16 mouse cellular contexts compared by ENCODE assay signal in the genomic region with DNA sequence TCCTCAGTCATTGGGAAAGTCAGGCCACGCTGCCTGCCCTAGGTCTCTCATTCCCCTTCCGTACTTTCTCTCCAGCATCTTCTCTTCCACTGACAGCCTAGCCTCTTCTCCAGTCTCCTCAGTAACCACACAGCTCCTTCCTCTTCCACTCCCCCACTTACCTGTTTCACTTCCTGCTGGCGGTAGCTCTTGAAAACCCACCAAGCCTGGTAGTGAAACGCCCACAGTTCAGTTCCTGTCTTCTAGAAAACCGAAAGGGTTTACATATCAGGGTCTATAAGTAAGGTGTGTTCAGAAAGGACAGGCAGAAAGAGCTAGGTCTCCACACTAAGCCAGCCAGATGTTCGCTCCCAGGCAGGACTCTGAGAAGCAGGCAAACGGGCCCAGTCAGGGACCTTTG. TPM values are rescaled to one million over a fixed set of nuclear protein-coding genes. Genes with fewer than 3 reads are reported as not detected.
A peak's percentile ranks its signal among the peaks of the same experiment; 100 is the strongest.
DNase-seq lines count a peak whose midpoint lies in the region; ATAC-seq lines count a peak whose summit lies in the region.
"Had no signal": no experiment of that assay in that cellular context is flagged by ENCODE, and none has a peak within 500 bp of the region (broad histone marks: within the 10 kb centered on the region; RNA-seq: fewer than 3 reads in every experiment).

No protein-coding gene starts in this region.

- H3K4me3 ChIP-seq in heart, embryonic 12.5 days: no peak overlapping the region
- H3K4me3 ChIP-seq in heart, embryonic 10.5 days: no peak overlapping the region
- H3K4me3 ChIP-seq: heart, embryonic 13.5 days; hindbrain, embryonic 10.5 days; kidney, embryonic 15.5 days; limb, embryonic 10.5 days; liver, embryonic 12.5 days had no signal

- WGBS in heart, embryonic 12.5 days: 80% methylated on average over 7 of the region's 7 CpGs
- 81% methylated on average over 7 of the region's 7 CpGs for WGBS in heart, embryonic 10.5 days

- no peak overlapping the region for H3K4me2 ChIP-seq in heart, embryonic 12.5 days
- H3K4me2 ChIP-seq: heart, embryonic 13.5 days; kidney, embryonic 15.5 days; liver, embryonic 12.5 days had no signal

- H3K27ac ChIP-seq in heart, embryonic 12.5 days (ENCODE audit: poor library complexity, severe bottlenecking): no peak overlapping the region
- H3K27ac ChIP-seq in heart, embryonic 10.5 days: no peak overlapping the region
- H3K27ac ChIP-seq: heart, embryonic 13.5 days; hindbrain, embryonic 10.5 days; kidney, embryonic 15.5 days; limb, embryonic 10.5 days; liver, embryonic 12.5 days had no signal

- DNase-seq in CD4-positive, CD25-positive, alpha-beta regulatory T cell, adult 2 months (ENCODE audit: low read depth, low spot score): peak; percentile 72
- DNase-seq in spleen, adult 18-20 months: peak; percentile 41 to 44
- DNase-seq in thymus, postnatal 25 days: peak; percentile 52
- DNase-seq in urinary bladder, adult 2 months (ENCODE audit: low spot score): no peak
- no peak for DNase-seq in heart, embryonic 10.5 days (ENCODE audit: low spot score)
- DNase-seq: cerebellum, adult 18-20 months; gastrocnemius, postnatal 10 days; layer of hippocampus, postnatal 36 days had no signal

- H3K4me1 ChIP-seq in heart, embryonic 12.5 days (replicated peaks): 0 out of 2 replicates have a peak, but pooled peaks cover 3% of the 10 kb centered on the region
- H3K4me1 ChIP-seq in heart, embryonic 10.5 days: peaks cover 14% of the 10 kb centered on the region

- peak; percentile 64 for ATAC-seq in common myeloid progenitor, adult 5-6 weeks (replicated peaks; ENCODE audit: low read depth, poor library complexity, severe bottlenecking)
- no peak for ATAC-seq in heart, embryonic 12.5 days (ENCODE audit: insufficient number of reproducible peaks, low FRiP score)
- ATAC-seq: forebrain, embryonic 14.5 days; liver, embryonic 12.5 days had no signal

- H3K9me3 ChIP-seq in heart, embryonic 12.5 days (replicated peaks): no peaks in the 10 kb centered on the region
- no peaks in the 10 kb centered on the region for H3K9me3 ChIP-seq in heart, embryonic 10.5 days
- H3K9me3 ChIP-seq: heart, embryonic 13.5 days; hindbrain, embryonic 10.5 days; kidney, embryonic 15.5 days; limb, embryonic 10.5 days; liver, embryonic 12.5 days had no signal

- no peaks in the 10 kb centered on the region for H3K36me3 ChIP-seq in heart, embryonic 12.5 days
- no peaks in the 10 kb centered on the region for H3K36me3 ChIP-seq in heart, embryonic 10.5 days
- H3K36me3 ChIP-seq: heart, embryonic 13.5 days; kidney, embryonic 15.5 days; liver, embryonic 12.5 days had no signal

- no peaks in the 10 kb centered on the region for H3K27me3 ChIP-seq in heart, embryonic 12.5 days (replicated peaks)
- H3K27me3 ChIP-seq in heart, embryonic 10.5 days (ENCODE audit: insufficient read depth, poor library complexity, severe bottlenecking): peaks cover 6% of the 10 kb centered on the region; the same call in 1 of the 2 replicates
- H3K27me3 ChIP-seq: heart, embryonic 13.5 days; kidney, embryonic 15.5 days; liver, embryonic 12.5 days had no signal

- no peak overlapping the region for H3K9ac ChIP-seq in heart, embryonic 12.5 days
- H3K9ac ChIP-seq: heart, embryonic 13.5 days; kidney, embryonic 15.5 days; liver, embryonic 12.5 days had no signal

RNA-seq across cellular contexts. Expression of a gene that starts 7.0 kb away (rescaled TPM):
- 16.1 and 21.2 TPM in 2 replicates for total RNA-seq in common myeloid progenitor, adult 5-6 weeks (2017)
- 14.3 and 19.3 TPM in 2 replicates for polyA plus RNA-seq in urinary bladder, adult 2 months (2012; rRNA removed)
- polyA plus RNA-seq in heart, embryonic 12.5 days (2016; fragmentation: Nextera tagmentation; extraction: Ambion mirVana): 15.1 and 16.9 TPM in 2 replicates
- 18.1 and 18.2 TPM in 2 replicates for polyA plus RNA-seq in heart, embryonic 10.5 days (2016; fragmentation: Nextera tagmentation; extraction: Ambion mirVana)

RNA-seq across cellular contexts. Expression of a gene that starts 29.1 kb away (rescaled TPM):
- 1,082 and 1,177 TPM in 2 replicates for total RNA-seq in common myeloid progenitor, adult 5-6 weeks (2017)
- polyA plus RNA-seq in urinary bladder, adult 2 months (2012; rRNA removed): 198 and 201 TPM in 2 replicates
- polyA plus RNA-seq in heart, embryonic 12.5 days (2016; fragmentation: Nextera tagmentation; extraction: Ambion mirVana): 428 and 457 TPM in 2 replicates
- polyA plus RNA-seq in heart, embryonic 10.5 days (2016; fragmentation: Nextera tagmentation; extraction: Ambion mirVana): 341 and 617 TPM in 2 replicates

RNA-seq across cellular contexts. Expression of a gene that starts 41.9 kb away (rescaled TPM):
- 115 and 170 TPM in 2 replicates for total RNA-seq in common myeloid progenitor, adult 5-6 weeks (2017)
- 48.8 and 55.7 TPM in 2 replicates for polyA plus RNA-seq in urinary bladder, adult 2 months (2012; rRNA removed)
- polyA plus RNA-seq in heart, embryonic 12.5 days (2016; fragmentation: Nextera tagmentation; extraction: Ambion mirVana): 89.6 and 91.9 TPM in 2 replicates
- polyA plus RNA-seq in heart, embryonic 10.5 days (2016; fragmentation: Nextera tagmentation; extraction: Ambion mirVana): 154 and 210 TPM in 2 replicates

RNA-seq across cellular contexts. Expression of a gene that starts 58.1 kb away (rescaled TPM):
- total RNA-seq in common myeloid progenitor, adult 5-6 weeks (2017): 15.5 and 15.8 TPM in 2 replicates
- 35.3 and 43.4 TPM in 2 replicates for polyA plus RNA-seq in urinary bladder, adult 2 months (2012; rRNA removed)
- polyA plus RNA-seq in heart, embryonic 12.5 days (2016; fragmentation: Nextera tagmentation; extraction: Ambion mirVana): 27.9 and 28.5 TPM in 2 replicates
- 34.3 and 37.9 TPM in 2 replicates for polyA plus RNA-seq in heart, embryonic 10.5 days (2016; fragmentation: Nextera tagmentation; extraction: Ambion mirVana)

Comparison
In these comparisons a context has a peak if more than half of its experiments do, and no peak if none do; other contexts are left out.
1. DNase-seq: peak in CD4-positive, CD25-positive, alpha-beta regulatory T cell, adult 2 months (single experiment), spleen, adult 18-20 months (2 of 2) and thymus, postnatal 25 days (single experiment); none in urinary bladder, adult 2 months (single experiment) and heart, embryonic 10.5 days (single experiment).